Mouse (Mus musculus): ENCODE results near the gene Nlrp5. TPM values are rescaled to one million over a fixed set of nuclear protein-coding genes. Genes with fewer than 3 reads are reported as not detected.
"Not testable (repeated sequence)": the region's sequence is repeated elsewhere in the genome, so short reads cannot be mapped to it uniquely, and the experiment has no call there.

The Nlrp5 gene
- not detected in 2 replicates for polyA plus RNA-seq (2014; fragmentation: Nextera tagmentation; extraction: Ambion mirVana)

DNA sequence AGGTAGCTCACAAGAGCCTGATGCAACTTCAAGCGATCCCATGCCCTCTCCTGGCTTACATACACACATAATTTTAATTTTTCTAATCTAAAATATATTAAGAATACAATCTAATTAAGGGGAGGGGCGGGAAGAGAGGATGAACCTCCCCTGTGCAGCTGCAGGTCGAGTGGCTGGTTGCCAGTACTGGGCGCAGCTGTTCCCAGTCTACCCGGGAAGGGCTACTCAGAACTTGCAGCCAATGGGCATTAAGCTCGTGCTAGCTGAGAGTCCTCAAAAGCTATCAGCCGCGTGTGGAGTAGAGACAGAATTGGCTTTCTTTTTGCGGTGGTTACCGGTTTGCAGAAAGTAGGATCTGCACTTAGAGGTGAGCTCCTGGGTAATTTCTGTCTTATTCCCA, at the start of gene Nlrp5:
TSS of gene Nlrp5 (plus strand) at position 301 of the 400 bp plus-strand sequence.
- ATAC-seq (ENCODE audit: insufficient number of reproducible peaks, insufficient read depth, low FRiP score, low read depth) = no peak
- no peaks in the 10 kb centered on the region for H3K4me1 ChIP-seq (ENCODE audit: control insufficient read depth in 2 of 2, insufficient read depth in 2 of 2, low read length in 2 of 2)
- H3K36me3 ChIP-seq (ENCODE audit: control insufficient read depth, insufficient read depth, low read length) = no peaks in the 10 kb centered on the region
- no peak within 1 kb of the TSS for H3K4me2 ChIP-seq (ENCODE audit: low read length)
- H3K27ac ChIP-seq (replicated peaks in 1 of 2; ENCODE audit: control insufficient read depth in 1 of 2, insufficient read depth in 1 of 2, low read depth in 2 of 2, low read length in 2 of 2) = no peak within 1 kb of the TSS
- H3K27me3 ChIP-seq (ENCODE audit: control insufficient read depth, insufficient read depth, low read length) = no peaks in the 10 kb centered on the region
- WGBS = 63% methylated on average over 10 of the region's 10 CpGs
- no peak within 1 kb of the TSS for H3K9ac ChIP-seq (ENCODE audit: low read length)
- H3K9me3 ChIP-seq (ENCODE audit: control insufficient read depth, low read length) = peaks cover 42% of the 10 kb centered on the region
- H3K4me3 ChIP-seq (ENCODE audit: control insufficient read depth in 1 of 2, insufficient read depth in 1 of 2, low read depth in 1 of 2, low read length in 2 of 2) = no peak within 1 kb of the TSS

DNA sequence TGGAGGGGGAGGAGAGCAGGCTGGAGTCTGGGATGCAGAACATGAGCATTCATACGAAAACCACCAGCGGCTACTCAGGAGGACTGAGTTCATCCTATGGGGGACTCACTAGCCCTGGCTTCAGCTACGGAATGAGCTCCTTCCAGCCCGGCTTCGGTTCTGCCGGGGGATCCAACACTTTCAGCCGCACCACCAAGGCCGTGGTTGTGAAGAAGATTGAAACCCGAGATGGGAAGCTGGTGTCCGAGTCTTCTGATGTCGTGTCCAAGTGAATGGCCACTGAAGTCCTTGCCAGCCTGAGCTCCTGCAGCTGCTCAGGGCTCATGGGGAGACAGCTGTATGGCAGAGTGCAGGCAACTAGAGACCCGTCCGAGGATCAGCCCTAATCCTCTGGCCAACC, 27.4 kb upstream of the Nlrp5 start:
- H3K4me3 ChIP-seq (ENCODE audit: control insufficient read depth in 1 of 2, insufficient read depth in 1 of 2, low read depth in 1 of 2, low read length in 2 of 2); ATAC-seq (ENCODE audit: insufficient number of reproducible peaks, insufficient read depth, low FRiP score, low read depth): not testable (repeated sequence)

DNA sequence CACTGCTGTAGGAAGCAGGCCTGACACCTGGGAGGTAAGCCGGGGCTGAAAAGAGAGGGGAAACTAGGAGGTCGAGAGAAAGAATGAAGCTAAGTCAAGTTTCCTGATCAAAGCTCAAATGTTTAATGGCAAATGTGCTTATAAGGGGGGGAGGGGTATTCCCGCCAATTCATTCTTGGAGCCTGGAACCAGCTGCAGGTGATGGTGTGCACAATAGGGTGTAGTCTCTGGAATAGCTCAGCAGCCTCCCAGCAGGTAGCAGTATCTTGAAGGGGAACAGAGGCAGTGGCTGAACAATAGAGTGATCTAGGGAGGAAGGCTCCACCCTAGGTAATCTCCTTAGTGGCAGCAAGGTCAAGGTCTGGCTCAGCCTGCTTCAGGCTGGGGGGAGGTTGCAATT, 84.5 kb downstream of the Nlrp5 start:
- ATAC-seq (ENCODE audit: insufficient number of reproducible peaks, insufficient read depth, low FRiP score, low read depth) = not testable (repeated sequence)
- WGBS = 53% methylated on average over 3 of the region's 3 CpGs

More for the DNA sequence above, 27.4 kb upstream of the Nlrp5 start:
- H3K27ac ChIP-seq (replicated peaks in 1 of 2; ENCODE audit: control insufficient read depth in 1 of 2, insufficient read depth in 1 of 2, low read depth in 2 of 2, low read length in 2 of 2); H3K36me3 ChIP-seq (ENCODE audit: control insufficient read depth, insufficient read depth, low read length); H3K4me1 ChIP-seq (ENCODE audit: control insufficient read depth in 2 of 2, insufficient read depth in 2 of 2, low read length in 2 of 2); H3K27me3 ChIP-seq (ENCODE audit: control insufficient read depth, insufficient read depth, low read length); H3K4me2 ChIP-seq (ENCODE audit: low read length); H3K9ac ChIP-seq (ENCODE audit: low read length): not testable (repeated sequence)
- 91% methylated on average over 10 of the region's 13 CpGs for WGBS
- H3K9me3 ChIP-seq (ENCODE audit: control insufficient read depth, low read length) = peaks cover 30% of the 10 kb centered on the region

DNA sequence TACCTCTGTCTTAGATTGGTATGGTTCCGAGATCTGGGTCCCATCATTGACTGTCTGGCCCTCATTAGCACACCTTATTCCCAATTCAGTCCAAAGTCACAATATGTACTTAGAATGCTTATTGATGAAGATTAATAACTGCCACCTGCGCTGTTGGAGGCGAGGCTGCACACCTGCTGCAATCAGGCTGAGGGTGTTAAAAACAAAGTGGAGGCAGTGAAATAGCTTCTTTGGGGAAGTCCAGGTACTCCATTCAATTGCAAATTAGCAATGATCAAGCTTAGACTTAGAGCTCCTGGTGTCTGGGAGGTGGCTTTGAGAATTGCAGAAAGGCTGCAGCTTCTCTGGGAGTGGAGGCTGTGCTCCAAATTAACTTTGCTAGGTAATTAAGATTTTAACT, 85.1 kb downstream of the Nlrp5 start:
- not testable (repeated sequence) for ATAC-seq (ENCODE audit: insufficient number of reproducible peaks, insufficient read depth, low FRiP score, low read depth); H3K9ac ChIP-seq (ENCODE audit: low read length); H3K4me3 ChIP-seq (ENCODE audit: control insufficient read depth in 1 of 2, insufficient read depth in 1 of 2, low read depth in 1 of 2, low read length in 2 of 2); H3K27me3 ChIP-seq (ENCODE audit: control insufficient read depth, insufficient read depth, low read length); H3K4me1 ChIP-seq (ENCODE audit: control insufficient read depth in 2 of 2, insufficient read depth in 2 of 2, low read length in 2 of 2); H3K36me3 ChIP-seq (ENCODE audit: control insufficient read depth, insufficient read depth, low read length); H3K4me2 ChIP-seq (ENCODE audit: low read length); H3K27ac ChIP-seq (replicated peaks in 1 of 2; ENCODE audit: control insufficient read depth in 1 of 2, insufficient read depth in 1 of 2, low read depth in 2 of 2, low read length in 2 of 2)
- WGBS = 48% methylated on average over 3 of the region's 3 CpGs
- peaks cover 21% of the 10 kb centered on the region; the same call in 1 of the 2 replicates for H3K9me3 ChIP-seq (ENCODE audit: control insufficient read depth, low read length)

More for the DNA sequence above, 84.5 kb downstream of the Nlrp5 start:
- H3K27ac ChIP-seq (replicated peaks in 1 of 2; ENCODE audit: control insufficient read depth in 1 of 2, insufficient read depth in 1 of 2, low read depth in 2 of 2, low read length in 2 of 2); H3K4me1 ChIP-seq (ENCODE audit: control insufficient read depth in 2 of 2, insufficient read depth in 2 of 2, low read length in 2 of 2); H3K27me3 ChIP-seq (ENCODE audit: control insufficient read depth, insufficient read depth, low read length); H3K4me2 ChIP-seq (ENCODE audit: low read length); H3K9ac ChIP-seq (ENCODE audit: low read length); H3K4me3 ChIP-seq (ENCODE audit: control insufficient read depth in 1 of 2, insufficient read depth in 1 of 2, low read depth in 1 of 2, low read length in 2 of 2); H3K36me3 ChIP-seq (ENCODE audit: control insufficient read depth, insufficient read depth, low read length): not testable (repeated sequence)
- H3K9me3 ChIP-seq (ENCODE audit: control insufficient read depth, low read length) = peaks cover 23% of the 10 kb centered on the region; the same call in 1 of the 2 replicates

DNA sequence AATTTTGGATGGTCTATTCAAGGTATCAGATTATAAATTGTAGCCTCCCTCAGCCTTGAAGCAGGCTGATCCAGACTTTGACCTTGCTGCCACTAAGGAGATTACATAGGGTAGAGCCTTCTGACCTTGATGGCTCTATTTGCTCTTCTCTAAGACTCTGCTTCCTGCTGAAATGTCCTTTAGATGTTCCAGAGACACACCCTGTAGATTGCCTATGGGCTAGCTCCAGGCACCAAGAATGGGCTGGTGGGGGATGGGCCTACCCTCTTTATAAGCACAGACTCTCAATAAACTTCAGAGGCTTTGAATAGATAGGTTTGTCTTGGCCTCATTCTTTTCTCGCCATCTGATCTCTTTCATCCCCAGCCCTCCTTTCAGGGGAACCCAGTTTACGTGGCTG, 87.2 kb downstream of the Nlrp5 start:
- not testable (repeated sequence) for H3K9ac ChIP-seq (ENCODE audit: low read length); H3K27ac ChIP-seq (replicated peaks in 1 of 2; ENCODE audit: control insufficient read depth in 1 of 2, insufficient read depth in 1 of 2, low read depth in 2 of 2, low read length in 2 of 2); H3K4me3 ChIP-seq (ENCODE audit: control insufficient read depth in 1 of 2, insufficient read depth in 1 of 2, low read depth in 1 of 2, low read length in 2 of 2); H3K4me1 ChIP-seq (ENCODE audit: control insufficient read depth in 2 of 2, insufficient read depth in 2 of 2, low read length in 2 of 2); H3K4me2 ChIP-seq (ENCODE audit: low read length); ATAC-seq (ENCODE audit: insufficient number of reproducible peaks, insufficient read depth, low FRiP score, low read depth); H3K27me3 ChIP-seq (ENCODE audit: control insufficient read depth, insufficient read depth, low read length); H3K36me3 ChIP-seq (ENCODE audit: control insufficient read depth, insufficient read depth, low read length)
- WGBS = 59% methylated on average over 2 of the region's 2 CpGs
- peaks cover 21% of the 10 kb centered on the region for H3K9me3 ChIP-seq (ENCODE audit: control insufficient read depth, low read length)

Small RNA genes lying within 50 kb of the gene (microRNA-seq; reads per million reads assigned to microRNA genes)
- gene Gm25196 = not detected

Other genes with a start within 250 kb of the Nlrp5 start
- gene Gm10662, start 241.4 kb upstream of the Nlrp5 start, polyA plus RNA-seq (2014; fragmentation: Nextera tagmentation; extraction: Ambion mirVana) = not detected in 2 replicates
- not detected in 2 replicates for gene Vmn1r165, start 168.6 kb upstream of the Nlrp5 start, polyA plus RNA-seq (2014; fragmentation: Nextera tagmentation; extraction: Ambion mirVana)
- not detected in 2 replicates for gene Vmn1r166, start 134.2 kb upstream of the Nlrp5 start, polyA plus RNA-seq (2014; fragmentation: Nextera tagmentation; extraction: Ambion mirVana)
- gene Gm6902, start 107.0 kb upstream of the Nlrp5 start, polyA plus RNA-seq (2014; fragmentation: Nextera tagmentation; extraction: Ambion mirVana) = not detected in 2 replicates
- not detected in 2 replicates for gene Nlrp4e, start 84.7 kb upstream of the Nlrp5 start, polyA plus RNA-seq (2014; fragmentation: Nextera tagmentation; extraction: Ambion mirVana)
- gene Vmn1r167, start 121.3 kb downstream of the Nlrp5 start, polyA plus RNA-seq (2014; fragmentation: Nextera tagmentation; extraction: Ambion mirVana) = not detected in 2 replicates
- gene Vmn1r168, start 153.8 kb downstream of the Nlrp5 start, polyA plus RNA-seq (2014; fragmentation: Nextera tagmentation; extraction: Ambion mirVana) = not detected in 2 replicates
- not detected in 2 replicates for gene Vmn1r169, start 189.6 kb downstream of the Nlrp5 start, polyA plus RNA-seq (2014; fragmentation: Nextera tagmentation; extraction: Ambion mirVana)
- gene Vmn1r170, start 220.3 kb downstream of the Nlrp5 start, polyA plus RNA-seq (2014; fragmentation: Nextera tagmentation; extraction: Ambion mirVana) = not detected in 2 replicates
- gene Vmn1r171, start 244.8 kb downstream of the Nlrp5 start, polyA plus RNA-seq (2014; fragmentation: Nextera tagmentation; extraction: Ambion mirVana) = not detected in 2 replicates

Data from heart, embryonic 14.5 days (tissue).